In the genomic region with DNA sequence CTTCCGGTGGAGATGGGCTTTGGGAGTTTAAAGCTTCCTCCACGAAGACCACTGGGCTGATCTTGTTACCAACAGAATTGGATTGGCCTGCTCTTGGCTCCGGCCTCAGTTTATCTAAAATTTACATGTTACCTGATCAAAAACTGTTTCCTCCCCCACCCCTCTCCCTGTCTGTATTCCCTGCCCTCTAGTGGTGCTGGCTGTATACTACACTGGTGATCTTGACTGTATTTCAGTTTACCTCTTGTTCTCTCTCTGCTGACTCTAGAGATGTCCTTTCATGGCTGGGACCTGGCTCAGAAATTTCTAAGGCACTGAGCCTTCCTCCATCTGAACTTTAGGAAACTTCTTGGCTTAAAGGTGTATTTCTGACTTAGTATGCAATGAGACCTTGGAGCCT, we compare ENCODE assay signal across 9 mouse cellular contexts. TPM values are rescaled to one million over a fixed set of nuclear protein-coding genes. Genes with fewer than 3 reads are reported as not detected.
DNase-seq lines count a peak whose midpoint lies in the region; ATAC-seq and TF ChIP-seq lines count a peak whose summit lies in the region.
"Had no signal": no experiment of that assay in that cellular context is flagged by ENCODE, and none has a peak within 500 bp of the region (broad histone marks: within the 10 kb centered on the region; RNA-seq: fewer than 3 reads in every experiment).

No protein-coding gene starts in this region.

- no peak overlapping the region for H3K9ac ChIP-seq in kidney, postnatal 0 days (ENCODE audit: low read depth, low read length)
- H3K9ac ChIP-seq in kidney, embryonic 14.5 days (ENCODE audit: low read depth, low read length): no peak overlapping the region
- H3K9ac ChIP-seq in limb, embryonic 14.5 days (ENCODE audit: low read depth, low read length, severe bottlenecking): no peak overlapping the region
- H3K9ac ChIP-seq in forebrain, embryonic 16.5 days (replicated peaks; ENCODE audit: low read depth, low read length): no peak overlapping the region
- H3K9ac ChIP-seq: heart, embryonic 15.5 days had no signal

- no peaks in the 10 kb centered on the region for H3K27me3 ChIP-seq in kidney, postnatal 0 days (ENCODE audit: insufficient read depth, low read length)
- H3K27me3 ChIP-seq in kidney, embryonic 14.5 days (ENCODE audit: control insufficient read depth, insufficient read depth, low read length): no peaks in the 10 kb centered on the region
- H3K27me3 ChIP-seq in limb, embryonic 14.5 days (ENCODE audit: control insufficient read depth, insufficient read depth, low read length): no peaks in the 10 kb centered on the region
- H3K27me3 ChIP-seq in forebrain, embryonic 16.5 days (replicated peaks; ENCODE audit: control insufficient read depth, insufficient read depth, low read length): no peaks in the 10 kb centered on the region
- H3K27me3 ChIP-seq: heart, embryonic 15.5 days had no signal

- no peak overlapping the region for H3K27ac ChIP-seq in kidney, postnatal 0 days
- no peak overlapping the region for H3K27ac ChIP-seq in kidney, embryonic 14.5 days (ENCODE audit: low read depth, low read length)
- no peak overlapping the region for H3K27ac ChIP-seq in limb, embryonic 14.5 days (replicated peaks; ENCODE audit: low read depth, low read length)
- H3K27ac ChIP-seq in forebrain, embryonic 16.5 days (ENCODE audit: low read length): no peak overlapping the region

- peaks cover 32% of the 10 kb centered on the region for H3K4me1 ChIP-seq in kidney, postnatal 0 days (replicated peaks; ENCODE audit: insufficient read depth, low read length)
- H3K4me1 ChIP-seq in kidney, embryonic 14.5 days (ENCODE audit: control insufficient read depth, insufficient read depth, low read length): peaks cover 26% of the 10 kb centered on the region
- peaks cover 36% of the 10 kb centered on the region for H3K4me1 ChIP-seq in limb, embryonic 14.5 days (ENCODE audit: control insufficient read depth, insufficient read depth, low read length)
- H3K4me1 ChIP-seq in forebrain, embryonic 16.5 days (replicated peaks; ENCODE audit: control insufficient read depth, insufficient read depth, low read length): peaks cover 35% of the 10 kb centered on the region

- peak; percentile 77 for DNase-seq in CD4-positive, CD25-positive, alpha-beta regulatory T cell, adult 2 months (ENCODE audit: low read depth, low spot score)
- peak; percentile 69 for DNase-seq in kidney, postnatal 0 days (ENCODE audit: low spot score)
- DNase-seq in c-Kit-negative CD71-positive TER-119-positive erythroid progenitor cells, embryonic 14.5 days (ENCODE audit: low read depth, low spot score): peak; percentile 58
- peak; percentile 30 for DNase-seq in limb, embryonic 14.5 days (ENCODE audit: low spot score)
- DNase-seq in spleen, postnatal 36 days (ENCODE audit: low spot score in 2 of 2): peak; percentile 46 to 58

- no peaks in the 10 kb centered on the region for H3K36me3 ChIP-seq in kidney, postnatal 0 days (ENCODE audit: insufficient read depth, low read length)
- H3K36me3 ChIP-seq in kidney, embryonic 14.5 days (ENCODE audit: control insufficient read depth, insufficient read depth, low read length): no peaks in the 10 kb centered on the region
- peaks cover 1% of the 10 kb centered on the region; the same call in 1 of the 2 replicates for H3K36me3 ChIP-seq in limb, embryonic 14.5 days (ENCODE audit: control insufficient read depth, insufficient read depth, low read length)
- H3K36me3 ChIP-seq in forebrain, embryonic 16.5 days (ENCODE audit: control insufficient read depth, insufficient read depth): no peaks in the 10 kb centered on the region
- H3K36me3 ChIP-seq: heart, embryonic 15.5 days had no signal

- H3K9me3 ChIP-seq in kidney, postnatal 0 days (replicated peaks; ENCODE audit: low read length): no peaks in the 10 kb centered on the region
- no peaks in the 10 kb centered on the region for H3K9me3 ChIP-seq in kidney, embryonic 14.5 days (ENCODE audit: control insufficient read depth, low read length)
- H3K9me3 ChIP-seq in limb, embryonic 14.5 days (ENCODE audit: control insufficient read depth, low read length): no peaks in the 10 kb centered on the region
- no peaks in the 10 kb centered on the region for H3K9me3 ChIP-seq in forebrain, embryonic 16.5 days (ENCODE audit: control insufficient read depth, low read length)
- H3K9me3 ChIP-seq: heart, embryonic 15.5 days had no signal

- TF ChIP-seq POLR2A in limb, embryonic 14.5 days (IDR thresholded peaks at IDR 0.05; ENCODE audit: borderline replicate concordance, extremely low read depth, insufficient read depth, insufficient read length): no peak

- H3K4me3 ChIP-seq in kidney, postnatal 0 days (replicated peaks; ENCODE audit: low read depth, low read length): no peak overlapping the region
- H3K4me3 ChIP-seq in kidney, embryonic 14.5 days (ENCODE audit: low read length): no peak overlapping the region
- H3K4me3 ChIP-seq in limb, embryonic 14.5 days (replicated peaks; ENCODE audit: low read length): no peak overlapping the region
- H3K4me3 ChIP-seq in forebrain, embryonic 16.5 days (replicated peaks; ENCODE audit: low read length): no peak overlapping the region
- H3K4me3 ChIP-seq: heart, embryonic 15.5 days had no signal

- H3K4me2 ChIP-seq in kidney, postnatal 0 days (ENCODE audit: low read length): no peak overlapping the region
- H3K4me2 ChIP-seq in kidney, embryonic 14.5 days (replicated peaks; ENCODE audit: low read depth, low read length): no peak overlapping the region
- H3K4me2 ChIP-seq in limb, embryonic 14.5 days (replicated peaks; ENCODE audit: low read depth, low read length, severe bottlenecking): no peak overlapping the region
- H3K4me2 ChIP-seq in forebrain, embryonic 16.5 days (ENCODE audit: low read length): no peak overlapping the region
- H3K4me2 ChIP-seq: heart, embryonic 15.5 days had no signal

- ATAC-seq in CD4-positive, CD25-positive, alpha-beta regulatory T cell, adult 4 months: no peak
- ATAC-seq in kidney, postnatal 0 days (replicated peaks; ENCODE audit: low FRiP score, low read depth): no peak
- no peak for ATAC-seq in kidney, embryonic 14.5 days (ENCODE audit: low FRiP score, low TSS enrichment)
- no peak for ATAC-seq in limb, embryonic 14.5 days (ENCODE audit: low FRiP score, low read depth)
- ATAC-seq in forebrain, embryonic 16.5 days: no peak

- WGBS in kidney, postnatal 0 days: 13% methylated on average over 3 of the region's 3 CpGs
- WGBS in kidney, embryonic 14.5 days: 16% methylated on average over 3 of the region's 3 CpGs
- 23% methylated on average over 3 of the region's 3 CpGs for WGBS in limb, embryonic 14.5 days
- WGBS in forebrain, embryonic 16.5 days: 17% methylated on average over 3 of the region's 3 CpGs

- peak; percentile 79 for TF ChIP-seq CTCF in kidney, postnatal 0 days (IDR thresholded peaks at IDR 0.05; ENCODE audit: low read depth)

RNA-seq across cellular contexts. Expression of a gene that starts 3.3 kb away (rescaled TPM):
- 1 to 10 TPM; 8.8 to 9.0 TPM for polyA plus RNA-seq in CD4-positive, CD25-positive, alpha-beta regulatory T cell, adult 4 months (2017; shearing (Covaris generic))
- 9.3 and 11.8 TPM in 2 replicates for polyA plus RNA-seq in kidney, postnatal 0 days (2015; fragmentation: Nextera tagmentation; extraction: Ambion mirVana)
- polyA plus RNA-seq in kidney, embryonic 14.5 days (2014; fragmentation: Nextera tagmentation; extraction: Ambion mirVana): 20.7 and 21.0 TPM in 2 replicates
- polyA plus RNA-seq in limb, embryonic 14.5 days (2012; rRNA removed): 15.0 and 15.5 TPM in 2 replicates
- polyA plus RNA-seq in limb, embryonic 14.5 days (2014; fragmentation: Nextera tagmentation; extraction: Ambion mirVana): 19.5 and 25.2 TPM in 2 replicates
- polyA plus RNA-seq in forebrain, embryonic 16.5 days (2015; fragmentation: Nextera tagmentation; extraction: Ambion mirVana): 1.4 and 1.6 TPM in 2 replicates

RNA-seq across cellular contexts. Expression of a gene that starts 3.7 kb away (rescaled TPM):
- polyA plus RNA-seq in CD4-positive, CD25-positive, alpha-beta regulatory T cell, adult 4 months (2017; shearing (Covaris generic)): 1 to 10 TPM; 6.3 to 9.9 TPM
- polyA plus RNA-seq in kidney, postnatal 0 days (2015; fragmentation: Nextera tagmentation; extraction: Ambion mirVana): 4.9 and 5.3 TPM in 2 replicates
- 2.8 and 4.8 TPM in 2 replicates for polyA plus RNA-seq in kidney, embryonic 14.5 days (2014; fragmentation: Nextera tagmentation; extraction: Ambion mirVana)
- polyA plus RNA-seq in limb, embryonic 14.5 days (2012; rRNA removed): 9.0 and 10.4 TPM in 2 replicates
- 6.6 and 6.8 TPM in 2 replicates for polyA plus RNA-seq in limb, embryonic 14.5 days (2014; fragmentation: Nextera tagmentation; extraction: Ambion mirVana)
- 9.2 and 10.0 TPM in 2 replicates for polyA plus RNA-seq in forebrain, embryonic 16.5 days (2015; fragmentation: Nextera tagmentation; extraction: Ambion mirVana)

RNA-seq across cellular contexts. Expression of a gene that starts 18.8 kb away (rescaled TPM):
- under 1 TPM in 1 of 2 experiments, not detected in 1; 0.32 TPM for polyA plus RNA-seq in CD4-positive, CD25-positive, alpha-beta regulatory T cell, adult 4 months (2017; shearing (Covaris generic))
- 45.2 and 57.0 TPM in 2 replicates for polyA plus RNA-seq in kidney, postnatal 0 days (2015; fragmentation: Nextera tagmentation; extraction: Ambion mirVana)
- polyA plus RNA-seq in kidney, embryonic 14.5 days (2014; fragmentation: Nextera tagmentation; extraction: Ambion mirVana): 3.9 and 8.4 TPM in 2 replicates
- polyA plus RNA-seq in limb, embryonic 14.5 days (2012; rRNA removed): 0.53 and 0.59 TPM in 2 replicates
- polyA plus RNA-seq in limb, embryonic 14.5 days (2014; fragmentation: Nextera tagmentation; extraction: Ambion mirVana): not detected in 2 replicates
- polyA plus RNA-seq in forebrain, embryonic 16.5 days (2015; fragmentation: Nextera tagmentation; extraction: Ambion mirVana): not detected in 2 replicates

RNA-seq across cellular contexts. Expression of a gene that starts 28.4 kb away (rescaled TPM):
- polyA plus RNA-seq in CD4-positive, CD25-positive, alpha-beta regulatory T cell, adult 4 months (2017; shearing (Covaris generic)): 10 to 100 TPM; 37.0 to 42.3 TPM
- polyA plus RNA-seq in kidney, postnatal 0 days (2015; fragmentation: Nextera tagmentation; extraction: Ambion mirVana): 36.3 and 36.6 TPM in 2 replicates
- 56.4 and 103 TPM in 2 replicates for polyA plus RNA-seq in kidney, embryonic 14.5 days (2014; fragmentation: Nextera tagmentation; extraction: Ambion mirVana)
- polyA plus RNA-seq in limb, embryonic 14.5 days (2012; rRNA removed): 123 and 136 TPM in 2 replicates
- polyA plus RNA-seq in limb, embryonic 14.5 days (2014; fragmentation: Nextera tagmentation; extraction: Ambion mirVana): 85.9 and 92.5 TPM in 2 replicates
- 54.8 and 58.5 TPM in 2 replicates for polyA plus RNA-seq in forebrain, embryonic 16.5 days (2015; fragmentation: Nextera tagmentation; extraction: Ambion mirVana)

RNA-seq across cellular contexts. Expression of a gene that starts 35.7 kb away (rescaled TPM):
- polyA plus RNA-seq in CD4-positive, CD25-positive, alpha-beta regulatory T cell, adult 4 months (2017; shearing (Covaris generic)): 1 to 10 TPM; 3.4 to 6.9 TPM
- polyA plus RNA-seq in kidney, postnatal 0 days (2015; fragmentation: Nextera tagmentation; extraction: Ambion mirVana): 90.9 and 98.4 TPM in 2 replicates
- polyA plus RNA-seq in kidney, embryonic 14.5 days (2014; fragmentation: Nextera tagmentation; extraction: Ambion mirVana): 118 and 120 TPM in 2 replicates
- polyA plus RNA-seq in limb, embryonic 14.5 days (2012; rRNA removed): 160 and 176 TPM in 2 replicates
- 267 and 276 TPM in 2 replicates for polyA plus RNA-seq in limb, embryonic 14.5 days (2014; fragmentation: Nextera tagmentation; extraction: Ambion mirVana)
- 24.3 and 44.3 TPM in 2 replicates for polyA plus RNA-seq in forebrain, embryonic 16.5 days (2015; fragmentation: Nextera tagmentation; extraction: Ambion mirVana)
